Mouse (Mus musculus) left cerebral cortex, postnatal 14 days (tissue): ENCODE measurements around the gene Ptpn1. TPM values are rescaled to one million over a fixed set of nuclear protein-coding genes. Genes with fewer than 3 reads are reported as not detected.

ENCODE experiments used
- DNase-seq, 2 experiments: peaks; one replicate each; pipeline ENCODE4 v3.0.0; 2021 to 2022; ENCODE audit warnings: low spot score in 2 of 2, mixed read lengths in 1 of 2
- intact Hi-C: fragments of 180-260 bp; cut with DNase I; formaldehyde crosslinking; loops from one replicate; pipeline ENCODE4 v1.15.1; 2025
- total RNA-seq, 2 experiments: library from RNA; stranded (reverse); gene quantifications; 2 replicates each; pipeline ENCODE4 v1.2.3; 2021

Gene Ptpn1
- total RNA-seq, 2 experiments from 2014 or later: 62.3 to 66.7 TPM

DNA sequence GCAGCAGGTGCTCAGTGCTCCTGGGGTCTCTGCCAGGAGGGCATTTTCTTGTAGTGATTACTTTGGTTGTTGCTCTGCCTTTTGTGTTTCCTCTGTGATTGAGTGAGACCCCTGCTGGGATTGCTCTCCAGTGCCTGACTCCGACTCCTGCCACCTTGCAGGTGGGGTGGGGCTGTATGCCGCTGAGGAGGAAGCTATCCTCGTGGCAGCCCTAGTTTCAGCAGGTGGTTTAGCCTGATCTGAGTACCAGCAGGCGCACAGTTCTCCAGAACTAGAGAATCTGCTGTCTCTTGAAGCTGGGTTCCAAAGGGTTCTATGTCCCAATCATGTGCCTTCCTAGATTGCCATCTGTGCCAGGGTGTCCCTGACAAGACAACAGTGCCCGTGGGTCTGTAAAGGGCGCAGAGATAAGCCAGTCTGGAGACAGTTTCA, 9.9 kb downstream of the Ptpn1 start:
- intact Hi-C loops: no loop called here
- DNase-seq: no peak

DNA sequence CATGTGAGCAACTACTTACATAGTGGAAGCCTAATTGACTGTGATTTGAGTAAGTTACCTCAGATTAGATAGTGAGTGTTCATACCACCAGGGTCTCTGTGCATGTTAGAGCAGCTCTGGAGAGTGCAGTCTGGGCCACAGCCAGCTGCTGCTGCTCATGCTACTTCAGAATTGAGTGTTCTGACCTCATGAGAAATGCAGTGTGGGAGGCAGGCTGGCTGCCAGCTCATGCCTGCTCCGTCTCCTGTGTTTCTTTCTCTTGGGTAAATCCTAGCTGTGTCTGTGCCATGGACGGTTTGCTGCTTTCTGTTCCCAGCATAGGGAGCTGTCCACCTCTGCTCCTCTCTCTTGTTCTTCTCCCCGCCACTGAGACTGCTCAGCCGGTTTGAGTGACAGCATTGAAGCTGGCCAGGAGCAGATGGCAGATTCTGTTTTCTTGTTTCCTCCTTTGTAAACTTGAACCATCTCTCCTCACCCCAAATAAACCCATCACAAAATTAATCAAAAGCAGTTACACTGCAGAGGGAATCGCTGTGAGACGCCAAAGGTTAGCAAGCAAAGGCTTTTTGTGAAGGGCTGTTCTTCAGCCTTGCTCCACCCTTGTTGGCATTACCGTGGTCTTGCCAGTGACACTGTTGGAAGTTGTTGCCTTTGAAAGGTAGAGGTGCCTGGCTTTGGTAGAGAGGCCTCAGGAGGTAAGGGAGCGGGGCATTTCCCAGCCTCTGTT, 10.5 kb downstream of the Ptpn1 start:
- DNase-seq: peak; percentile 70 to 86
- intact Hi-C loops: no loop called here

DNA sequence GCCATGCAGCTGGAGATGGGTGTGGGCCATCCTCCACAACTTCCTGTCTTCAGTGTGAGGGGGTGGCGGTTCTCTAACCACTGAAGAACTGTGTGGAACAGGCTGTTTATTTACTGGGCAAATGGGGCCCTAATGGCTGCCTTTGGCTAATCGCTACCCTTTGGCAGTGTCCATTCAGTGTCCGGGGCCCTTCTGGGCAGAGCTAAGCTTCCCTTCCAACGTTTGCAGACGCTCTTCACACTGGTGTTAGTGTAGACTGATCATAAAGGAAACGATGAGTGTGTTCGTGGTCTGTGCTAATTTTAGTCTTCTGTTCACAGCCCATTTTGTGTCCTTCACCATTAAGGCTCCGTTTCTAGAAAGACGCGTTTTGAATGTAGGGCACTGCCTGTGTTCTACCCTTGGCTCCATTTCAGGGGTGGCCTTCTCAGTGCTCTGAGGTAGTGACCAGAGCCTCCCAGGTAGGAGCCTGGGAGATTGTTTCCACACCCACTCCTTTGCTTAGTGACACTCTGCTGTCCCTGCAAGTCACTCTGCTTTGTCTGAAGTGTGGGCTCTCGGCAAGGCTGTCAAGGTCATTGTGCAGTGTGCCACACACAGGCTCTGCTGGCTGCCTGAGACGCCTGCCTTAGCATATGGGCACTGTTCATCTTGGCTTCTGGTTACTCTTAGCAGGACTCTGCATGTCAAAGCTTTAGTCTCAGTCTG, 11.2 kb downstream of the Ptpn1 start:
- intact Hi-C loops: no loop called here
- no peak for DNase-seq

DNA sequence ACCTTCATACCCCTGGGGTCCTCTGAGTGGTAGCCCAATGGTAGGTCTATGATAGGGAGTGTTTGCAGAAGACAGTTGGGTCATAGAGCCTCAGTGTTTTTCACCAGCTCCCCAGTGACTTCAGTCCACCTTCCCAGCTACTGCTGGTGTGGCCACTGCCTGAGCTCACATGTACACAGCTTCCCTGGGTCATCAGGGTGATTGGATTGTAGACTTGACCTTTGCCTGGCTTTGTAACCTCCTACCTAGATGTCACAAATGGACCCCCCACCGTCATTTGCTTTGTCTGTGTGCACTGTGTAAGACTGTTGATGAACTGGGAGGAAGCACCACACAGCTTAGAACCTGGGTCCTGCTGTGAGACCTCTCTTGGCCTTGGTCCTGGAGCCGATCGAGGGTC, 12.3 kb downstream of the Ptpn1 start:
- no peak for DNase-seq
- intact Hi-C loops: no loop called here

DNA sequence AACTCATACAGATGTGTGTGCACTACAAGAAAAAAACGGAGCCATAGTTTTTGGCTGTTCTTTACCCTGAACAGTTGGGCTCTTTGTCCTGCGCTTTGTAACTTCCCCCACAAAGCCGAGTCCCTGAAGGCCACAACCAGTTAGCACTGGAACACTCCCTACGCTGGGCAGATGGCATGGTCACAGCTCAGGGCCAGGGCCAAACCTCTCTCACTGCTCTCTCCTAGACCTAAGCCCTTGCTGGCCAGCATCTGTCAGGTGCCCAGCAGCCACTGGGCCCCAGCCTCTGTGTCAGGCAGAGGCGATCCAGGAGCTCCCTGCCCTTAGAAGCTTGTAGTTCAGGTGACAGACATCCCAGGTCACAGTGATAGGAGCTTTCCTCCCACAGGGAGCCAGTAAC, 13.6 kb downstream of the Ptpn1 start:
- intact Hi-C loops: no loop called here
- no peak for DNase-seq

DNA sequence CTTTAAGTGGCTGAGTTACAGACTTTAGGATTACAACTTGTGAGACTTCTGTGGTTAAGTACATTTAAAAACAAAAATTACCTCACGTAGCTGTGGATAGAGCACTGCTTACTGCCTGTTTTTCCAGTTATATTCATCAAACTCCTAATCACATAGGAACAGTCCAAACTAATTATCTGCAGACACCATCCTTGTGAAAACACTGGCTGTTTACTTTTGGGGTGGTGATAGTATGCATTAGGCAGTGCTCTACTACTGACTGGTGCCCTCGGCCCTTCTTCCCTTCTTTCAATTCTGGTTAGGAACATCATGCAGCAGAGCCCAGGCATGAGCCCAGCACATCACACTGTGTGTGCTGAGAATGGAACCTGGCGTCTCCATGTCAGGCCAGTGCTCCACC, 15.4 kb downstream of the Ptpn1 start:
- DNase-seq: no peak
- intact Hi-C loops: no loop called here

DNA sequence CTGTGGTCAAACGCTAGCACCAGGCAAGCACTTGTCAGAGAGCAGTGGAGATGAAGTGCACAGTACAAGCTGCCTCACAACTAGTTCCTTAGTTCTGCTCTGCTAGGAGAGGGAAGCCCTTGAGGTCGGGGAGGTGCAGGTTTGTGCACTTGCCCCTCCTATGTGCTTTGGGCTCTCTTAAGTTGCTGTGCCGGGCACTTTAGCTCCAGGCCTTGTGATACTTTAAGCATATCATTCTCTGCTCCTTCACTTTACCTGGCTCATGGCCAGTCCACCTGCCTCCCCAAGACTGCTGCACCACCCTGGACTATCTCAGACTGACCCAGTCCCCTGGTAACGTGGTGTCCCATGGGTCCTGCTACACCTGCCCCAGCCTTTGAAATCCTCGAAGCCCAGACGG, 16.2 kb downstream of the Ptpn1 start:
- no peak for DNase-seq
- intact Hi-C loops: no loop called here

DNA sequence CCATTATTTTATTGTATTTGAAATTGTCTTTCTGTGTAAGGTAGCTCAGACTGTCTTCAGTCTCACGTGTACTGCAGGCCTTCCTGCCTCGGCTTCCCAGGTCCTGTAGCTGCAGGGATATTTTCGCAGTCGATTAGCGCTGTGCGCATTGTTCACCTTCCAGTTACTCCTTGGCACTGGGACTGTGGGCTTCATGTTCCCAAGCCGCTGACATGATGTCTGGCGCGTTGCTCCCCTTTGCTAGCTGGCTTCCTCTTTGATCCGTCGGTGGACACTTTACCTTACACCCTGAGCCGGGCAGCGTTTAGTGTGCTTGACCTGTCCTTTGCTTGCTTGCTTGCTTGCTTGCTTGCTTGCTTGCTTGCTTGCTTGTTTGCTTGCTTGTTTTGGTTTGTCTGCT, 16.7 kb downstream of the Ptpn1 start:
- intact Hi-C loops: no loop called here

DNA sequence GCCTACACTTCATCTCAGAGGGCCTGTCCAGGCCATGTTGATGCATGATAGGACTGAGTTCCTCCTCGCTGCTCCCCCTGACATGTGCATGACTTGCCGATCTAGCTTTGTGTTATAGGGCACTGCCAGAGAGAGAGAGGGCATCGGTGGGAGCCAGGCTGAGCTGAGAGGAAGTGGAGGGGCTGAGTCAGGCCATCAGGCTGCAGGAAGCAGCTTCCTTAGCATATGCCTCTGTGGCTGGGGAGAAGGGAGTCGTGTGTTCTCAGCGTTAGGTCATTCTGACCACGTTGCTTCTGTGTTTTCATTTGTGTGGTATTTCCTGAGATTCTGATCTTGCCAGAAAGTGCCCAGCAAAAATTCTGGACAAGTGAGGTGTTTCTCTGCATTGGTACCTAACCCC, 17.4 kb downstream of the Ptpn1 start:
- DNase-seq: no peak
- intact Hi-C loops: no loop called here

More for the DNA sequence above, 16.7 kb downstream of the Ptpn1 start:
- no peak for DNase-seq

DNA sequence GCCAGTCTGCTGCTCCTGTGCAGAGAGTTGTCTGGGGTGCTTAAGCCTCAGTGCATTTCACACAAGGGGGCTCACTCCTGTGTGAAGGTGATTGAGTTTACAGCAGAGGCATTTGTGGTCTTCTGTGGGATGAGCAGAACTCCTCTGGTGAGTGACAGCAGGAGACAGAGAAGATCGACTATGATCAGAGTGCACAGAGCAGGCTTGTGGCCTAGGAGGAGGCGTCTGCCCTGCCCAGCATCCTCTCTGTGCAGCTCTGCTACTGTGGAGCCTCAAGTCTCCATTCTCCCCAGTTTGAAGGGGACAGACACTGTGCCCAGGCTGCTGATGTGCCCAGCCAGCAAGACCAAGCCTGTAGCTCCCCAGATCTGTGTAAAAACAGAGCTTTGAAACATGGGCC, 18.0 kb downstream of the Ptpn1 start:
- intact Hi-C loops: no loop called here
- DNase-seq: no peak

DNA sequence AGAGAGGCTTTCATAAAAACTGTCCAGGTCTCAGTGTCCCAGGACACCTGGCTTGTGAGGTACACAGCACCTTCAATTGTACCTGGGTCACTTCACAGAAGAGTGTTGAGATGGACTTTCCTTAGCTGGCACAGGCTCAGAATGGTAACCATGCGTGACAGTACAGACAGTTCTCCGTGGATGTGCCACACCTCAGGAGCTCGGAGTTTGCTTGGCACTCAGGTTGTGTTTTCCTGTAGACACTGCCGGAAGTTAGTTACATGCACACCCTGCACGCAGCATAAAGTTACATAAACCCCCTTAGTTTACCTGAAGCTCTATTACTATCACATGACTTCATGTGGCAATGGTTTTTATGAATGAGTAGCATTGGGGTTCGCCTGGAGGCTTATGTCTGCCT, 18.8 kb downstream of the Ptpn1 start:
- DNase-seq: no peak
- intact Hi-C loops: no loop called here

DNA sequence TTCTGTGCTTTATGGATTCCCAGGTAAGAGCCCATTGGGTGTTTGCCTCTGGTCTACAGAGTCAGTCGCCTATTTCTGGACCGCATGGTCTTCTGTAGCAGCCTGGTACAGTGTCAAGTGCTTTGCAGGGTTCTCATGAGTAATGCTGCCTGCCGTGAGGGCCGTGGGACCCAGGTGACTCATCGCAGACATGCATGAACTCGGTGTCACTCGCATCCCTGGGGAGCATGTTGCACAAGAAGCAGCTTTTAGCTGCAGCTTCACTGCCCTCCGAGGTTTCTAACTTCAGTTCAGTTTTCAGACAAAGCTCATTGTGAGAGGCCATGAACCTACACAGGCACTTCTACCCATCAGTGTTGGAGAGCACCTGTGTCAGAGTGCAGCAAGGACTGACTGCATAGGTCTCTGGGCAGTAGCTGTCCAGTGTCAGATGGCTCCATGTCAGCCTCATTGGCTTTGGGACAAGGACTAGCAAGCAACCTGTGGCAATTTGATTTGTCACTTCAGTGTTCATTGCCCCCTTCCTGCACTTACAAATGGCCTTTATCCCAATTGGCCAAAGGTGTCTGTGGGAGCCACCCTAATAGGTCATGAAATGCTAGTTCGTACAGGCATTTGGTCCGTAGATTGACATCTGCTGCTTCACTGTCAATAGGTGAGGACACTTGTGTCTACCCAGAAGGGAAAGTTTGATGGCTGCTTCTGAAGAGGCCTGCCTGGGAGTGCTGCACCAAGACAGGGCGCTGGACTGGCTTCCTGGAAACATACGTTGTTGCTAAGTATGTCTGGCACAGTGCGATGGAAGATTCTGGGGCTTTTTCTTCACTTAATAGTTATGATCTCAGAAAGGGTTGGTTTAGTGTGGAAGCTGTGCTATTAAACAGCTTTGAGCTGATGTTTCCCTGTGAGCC, 19.7 kb downstream of the Ptpn1 start:
- intact Hi-C loops: no loop called here
- DNase-seq: no peak

DNA sequence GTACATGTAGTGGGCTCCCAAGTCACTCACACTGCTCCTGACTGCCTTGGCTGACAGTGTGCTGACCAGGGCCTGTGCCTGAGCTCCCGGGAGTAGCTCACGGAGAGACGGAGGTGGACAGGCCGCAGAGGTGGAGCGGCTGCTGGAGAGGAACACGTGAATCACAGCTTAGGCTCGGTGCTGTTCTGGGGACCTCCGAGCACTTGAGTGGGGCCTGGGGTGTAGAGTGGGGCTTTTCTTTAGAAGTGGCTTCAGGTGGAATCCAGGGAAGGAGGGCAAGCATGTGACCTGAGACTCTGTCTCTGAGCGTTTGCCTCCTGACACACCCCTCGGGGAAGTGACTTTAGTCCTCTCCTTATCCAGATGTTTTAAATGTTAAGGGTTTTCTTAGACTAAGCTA, 22.0 kb downstream of the Ptpn1 start:
- intact Hi-C loops: no loop called here
- DNase-seq: no peak

DNA sequence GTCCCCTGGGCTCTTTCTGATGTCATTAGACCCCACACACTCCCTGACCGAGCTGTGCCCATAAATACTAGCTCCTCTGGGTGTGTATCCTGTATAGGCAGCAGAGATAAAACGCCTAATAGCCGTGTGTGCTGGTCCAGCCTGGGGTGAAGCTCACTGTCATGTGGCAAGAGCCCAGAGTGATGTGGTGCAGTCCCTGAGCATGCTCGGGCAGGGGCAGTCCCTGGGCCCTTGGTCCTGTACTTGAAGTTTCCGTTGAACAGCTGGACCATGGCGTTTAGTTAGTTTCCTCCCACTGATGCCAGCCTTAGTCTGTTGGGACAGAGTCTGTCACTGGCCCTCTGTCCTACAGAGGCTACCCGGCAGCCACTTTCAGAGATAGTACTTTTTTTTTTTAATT, 23.1 kb downstream of the Ptpn1 start:
- no peak for DNase-seq
- intact Hi-C loops: no loop called here

DNA sequence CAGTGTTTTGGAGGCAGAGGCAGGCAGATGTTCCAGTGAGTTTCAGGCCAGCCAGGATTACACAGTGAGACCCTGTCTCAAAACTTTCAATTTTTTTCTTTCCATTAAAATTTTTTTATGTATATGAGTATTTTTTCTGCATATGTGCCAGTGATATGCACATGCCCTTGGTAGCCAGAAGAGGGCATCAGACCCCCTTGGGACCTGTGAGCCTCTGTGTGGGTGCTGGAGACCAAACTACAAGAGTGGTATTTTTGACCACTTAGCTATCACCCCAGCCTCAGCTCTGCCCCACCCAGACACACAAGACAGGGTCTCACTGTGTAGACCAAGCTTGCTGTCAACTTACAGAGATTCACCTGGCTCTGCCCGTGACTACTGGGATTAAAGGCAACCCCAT, 25.7 kb downstream of the Ptpn1 start:
- intact Hi-C loops: no loop called here
- DNase-seq: no peak

DNA sequence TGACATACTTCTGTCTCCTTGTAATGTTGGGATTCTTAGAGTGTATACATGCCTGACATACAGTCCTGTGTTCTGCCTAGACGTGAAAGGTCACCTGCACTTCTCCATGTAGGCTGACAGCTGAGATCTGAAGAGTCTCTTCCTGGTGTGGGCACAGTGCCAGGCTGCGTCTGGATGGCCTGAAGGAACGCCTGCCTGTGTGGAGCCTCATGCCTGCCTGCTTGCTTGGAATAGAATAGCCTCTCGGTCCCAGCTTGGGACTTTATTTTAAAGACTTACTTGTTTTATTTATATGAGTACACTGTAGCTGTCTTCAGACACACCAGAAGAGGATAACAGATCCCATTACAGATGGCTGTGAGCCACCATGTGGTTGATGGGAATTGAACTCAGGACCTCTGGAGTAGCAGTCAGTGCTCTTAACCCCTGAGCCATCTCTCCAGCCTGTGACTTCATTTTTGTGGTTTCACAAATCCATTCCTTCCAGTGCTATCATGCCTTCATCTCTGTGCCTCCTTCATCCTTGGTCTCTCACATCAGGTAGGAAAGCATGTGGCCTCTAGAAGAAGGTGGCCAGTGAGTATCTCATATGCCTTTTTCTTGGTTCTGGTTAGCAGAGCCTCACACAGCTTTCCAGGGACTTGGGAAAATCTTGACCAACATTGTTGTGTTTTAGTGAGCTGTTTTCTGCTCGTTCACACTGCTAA, 26.4 kb downstream of the Ptpn1 start:
- intact Hi-C loops: no loop called here
- peak in 1 of 2 experiments; percentile 57 for DNase-seq

DNA sequence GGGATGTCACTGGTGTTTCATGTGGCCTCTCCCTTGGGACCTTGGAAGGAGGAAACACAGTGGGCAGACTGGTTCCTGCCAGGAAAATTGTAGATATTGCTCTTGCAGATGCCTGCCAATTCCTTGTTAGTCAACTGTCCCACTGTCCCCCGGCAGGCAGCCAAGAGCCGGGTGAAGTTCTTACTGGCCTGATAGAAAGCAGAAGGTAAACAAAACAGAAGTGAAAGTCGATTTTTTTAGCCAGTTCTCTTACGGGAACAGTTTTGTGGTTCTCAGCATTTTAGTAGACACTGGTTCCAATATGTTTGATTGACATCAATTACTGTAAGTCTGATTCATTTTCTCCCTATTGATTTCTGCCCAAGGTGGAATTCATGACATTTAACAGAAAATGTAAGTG, 27.0 kb downstream of the Ptpn1 start:
- intact Hi-C loops: no loop called here
- peak; percentile 59 to 65 for DNase-seq

DNA sequence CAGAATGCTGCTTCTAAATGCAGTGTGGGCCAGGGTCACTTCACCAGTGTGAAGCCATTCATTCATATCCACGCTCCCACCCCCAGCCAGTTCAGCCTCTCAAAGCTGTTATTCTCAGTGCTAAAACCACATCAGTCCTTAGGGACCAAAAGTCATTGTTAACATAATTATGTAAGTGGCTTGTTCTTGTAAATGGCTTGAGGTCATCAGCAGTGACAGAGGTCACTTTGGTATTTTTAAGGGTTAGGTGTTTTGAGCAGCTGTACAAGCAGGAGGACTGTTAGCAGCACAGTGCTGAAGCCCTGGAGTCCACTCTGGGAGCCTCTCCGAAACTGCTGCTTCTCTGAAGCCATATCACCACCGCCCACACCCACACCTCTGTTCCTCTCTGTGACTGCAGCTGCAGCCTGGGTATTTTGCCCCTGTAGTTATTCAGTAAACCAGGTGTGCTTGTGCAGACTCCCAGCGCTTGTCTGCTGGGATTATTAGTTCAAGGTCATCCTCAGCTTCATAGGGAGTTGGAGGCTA, 27.6 kb downstream of the Ptpn1 start:
- intact Hi-C loops: no loop called here
- DNase-seq: no peak

DNA sequence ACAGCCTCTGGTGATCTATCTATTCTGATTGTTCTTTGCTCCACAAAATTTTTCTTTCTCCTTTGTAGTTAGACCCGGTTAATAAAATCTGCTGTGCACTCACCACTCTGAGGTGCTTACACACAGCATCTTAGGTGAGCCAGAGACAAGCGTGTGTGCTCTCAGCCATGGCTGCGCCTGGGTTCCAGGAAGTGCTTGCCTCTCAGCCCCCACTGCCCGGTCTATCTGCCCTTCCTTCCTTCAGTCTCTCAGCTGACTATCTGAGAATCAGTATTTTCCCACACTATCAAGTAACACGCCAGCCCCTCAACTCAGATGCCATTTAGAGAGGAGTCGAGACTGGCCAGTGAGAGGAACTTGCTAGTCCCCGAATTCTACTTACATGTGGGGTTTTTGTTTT, 28.1 kb downstream of the Ptpn1 start:
- intact Hi-C loops: no loop called here

More for the DNA sequence above, 28.1 kb downstream of the Ptpn1 start:
- DNase-seq: no peak
